Mouse (Mus musculus): ENCODE measurements around the gene Ceacam9.
"Not testable (repeated sequence)": the region's sequence is repeated elsewhere in the genome, so short reads cannot be mapped to it uniquely, and the experiment has no call there.

Ceacam9 gene

DNA sequence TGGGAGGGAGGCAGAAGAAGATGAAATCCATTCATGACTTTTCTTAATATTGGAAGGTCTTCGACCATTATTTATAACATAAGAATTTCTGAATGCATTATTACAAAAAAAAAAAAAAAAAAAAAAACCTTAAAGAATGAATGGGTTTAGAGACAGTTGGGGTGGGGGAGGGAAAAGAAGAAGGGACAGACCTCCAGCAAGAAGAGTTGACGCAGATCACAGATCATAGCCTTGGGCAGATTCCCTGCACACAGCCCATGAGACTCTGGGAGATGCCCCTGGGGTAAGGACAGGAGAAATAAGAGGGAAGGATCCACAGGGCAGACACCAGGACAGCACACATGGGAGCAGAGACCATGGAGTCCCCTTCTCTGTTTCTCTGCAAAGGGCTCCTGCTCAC lies at the start of gene Ceacam9:
Ceacam9 (plus strand) TSS at position 301 of the 400 bp plus-strand sequence.
- DNase-seq (ENCODE audit: extremely low read depth, low read depth) = no peak

DNA sequence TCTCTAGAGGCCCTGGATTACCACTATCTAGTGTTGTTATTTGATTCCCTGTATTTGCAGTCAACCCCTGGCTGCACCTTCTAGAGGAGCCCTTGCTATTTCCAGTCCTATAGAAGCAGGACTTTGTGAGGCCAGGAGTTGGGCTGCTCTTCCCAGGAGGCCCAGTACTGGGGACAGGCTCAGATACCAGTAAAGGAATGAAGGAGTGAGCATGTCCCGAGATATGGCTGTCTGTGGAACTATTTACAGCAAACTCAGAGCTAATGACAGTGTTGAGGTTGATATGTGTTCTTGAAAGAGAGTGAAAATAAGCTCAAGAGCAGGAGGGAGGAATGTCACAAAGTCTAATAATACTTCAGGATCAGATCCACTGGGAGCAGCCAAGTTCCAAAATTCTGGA lies 47.9 kb upstream of the Ceacam9 start:
- DNase-seq (ENCODE audit: extremely low read depth, low read depth) = no peak

DNA sequence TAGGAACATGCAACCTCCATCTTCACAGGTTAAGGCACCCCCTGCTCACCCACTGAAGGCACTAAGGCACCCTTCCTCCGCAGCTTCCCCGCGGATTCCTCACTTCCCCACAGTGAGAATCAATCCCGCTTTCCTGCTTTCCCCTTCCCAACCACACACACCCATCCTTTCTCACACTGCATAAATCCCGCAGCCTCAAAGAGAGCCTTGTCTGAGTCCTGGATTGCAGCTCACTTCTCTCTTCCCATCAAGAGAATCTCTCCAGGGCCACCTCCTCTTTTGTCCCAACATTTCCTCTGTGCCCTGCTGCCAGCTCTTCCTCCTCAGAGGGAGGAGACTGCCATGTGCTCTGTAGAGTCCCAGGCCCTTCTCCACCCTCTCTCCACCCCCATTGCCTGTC lies 47.0 kb upstream of the Ceacam9 start:
- DNase-seq (ENCODE audit: extremely low read depth, low read depth) = not testable (repeated sequence)

DNA sequence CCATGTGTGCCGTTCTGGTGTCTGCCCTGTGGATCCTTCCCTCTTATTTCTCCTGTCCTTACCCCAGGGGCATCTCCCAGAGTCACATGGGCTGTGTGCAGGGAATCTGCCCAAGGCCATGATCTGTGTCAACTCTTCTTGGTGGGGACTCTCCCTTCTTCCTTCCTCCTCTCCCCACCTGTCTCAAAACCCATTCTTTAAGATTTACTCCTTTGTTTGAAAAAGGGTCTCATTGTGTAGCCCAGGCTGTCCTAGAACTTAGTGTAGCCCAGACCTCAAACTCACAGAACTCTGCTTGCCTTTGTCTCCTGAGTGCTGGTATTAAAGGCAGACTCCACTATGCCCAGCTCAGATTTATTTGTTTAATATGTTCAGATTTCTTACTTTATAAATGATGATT lies 46.1 kb upstream of the Ceacam9 start, which contains the start of gene Ceacam15:
Ceacam15 (minus strand) TSS at position 101 of the 400 bp plus-strand sequence.
- DNase-seq (ENCODE audit: extremely low read depth, low read depth) = no peak

DNA sequence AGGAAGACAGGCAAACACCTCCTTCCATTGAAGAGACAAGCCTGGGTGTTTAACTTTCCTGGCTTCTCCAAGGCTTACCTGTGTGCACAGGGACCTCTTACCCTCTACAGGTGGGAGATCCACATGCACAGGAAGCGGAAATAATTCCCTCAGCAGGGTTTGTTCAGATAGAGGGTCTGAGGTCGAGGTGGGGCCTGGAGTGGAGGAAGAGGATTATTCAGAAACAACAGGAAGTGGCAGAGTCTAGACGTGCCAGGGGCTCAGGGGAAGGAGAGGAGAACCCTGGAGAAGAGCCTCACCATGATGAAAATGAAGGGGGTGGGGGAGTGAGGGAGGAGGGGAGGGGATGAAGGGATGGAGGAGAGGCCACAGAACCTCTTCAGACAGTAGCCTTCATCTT lies 41.5 kb upstream of the Ceacam9 start:
- not testable (repeated sequence) for DNase-seq (ENCODE audit: extremely low read depth, low read depth)

DNA sequence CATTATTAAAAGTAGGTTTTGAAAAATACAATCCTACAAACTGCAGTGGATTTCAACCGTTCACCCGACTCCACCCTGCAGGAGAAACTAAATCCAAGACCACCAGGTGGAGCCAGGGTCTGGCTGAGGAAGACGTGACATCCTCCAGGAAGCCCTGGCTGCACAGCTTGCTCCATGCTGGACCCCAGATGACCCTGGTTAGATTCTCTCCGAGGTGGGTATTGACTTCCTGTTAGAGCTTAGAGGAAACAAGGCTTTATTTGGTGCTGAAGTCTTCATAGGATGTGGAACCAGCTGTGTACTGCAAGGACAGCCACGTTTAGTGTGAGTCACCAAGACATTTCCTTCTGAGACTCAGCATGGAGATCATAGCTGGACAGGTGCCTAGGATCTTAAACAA lies 32.5 kb upstream of the Ceacam9 start:
- DNase-seq (ENCODE audit: extremely low read depth, low read depth) = no peak

DNA sequence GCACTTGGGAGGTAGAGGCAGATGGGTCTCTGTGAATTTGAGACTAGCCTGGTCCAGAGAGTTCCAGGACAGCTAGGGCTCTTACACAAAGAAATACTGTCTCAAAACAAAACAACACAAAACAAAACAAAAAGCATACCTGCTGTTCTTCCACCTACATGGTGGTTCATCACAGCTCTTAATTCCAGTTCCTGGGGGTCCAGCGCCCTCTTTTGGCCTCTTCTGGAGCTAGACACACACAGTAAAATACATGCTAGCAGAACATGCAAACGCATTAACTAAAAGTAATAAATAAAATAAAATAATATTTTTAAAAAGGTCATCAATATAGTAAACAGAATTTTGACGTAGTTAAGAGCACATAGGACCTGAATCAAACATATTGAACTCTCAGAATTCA lies 26.7 kb upstream of the Ceacam9 start:
- DNase-seq (ENCODE audit: extremely low read depth, low read depth) = no peak

DNA sequence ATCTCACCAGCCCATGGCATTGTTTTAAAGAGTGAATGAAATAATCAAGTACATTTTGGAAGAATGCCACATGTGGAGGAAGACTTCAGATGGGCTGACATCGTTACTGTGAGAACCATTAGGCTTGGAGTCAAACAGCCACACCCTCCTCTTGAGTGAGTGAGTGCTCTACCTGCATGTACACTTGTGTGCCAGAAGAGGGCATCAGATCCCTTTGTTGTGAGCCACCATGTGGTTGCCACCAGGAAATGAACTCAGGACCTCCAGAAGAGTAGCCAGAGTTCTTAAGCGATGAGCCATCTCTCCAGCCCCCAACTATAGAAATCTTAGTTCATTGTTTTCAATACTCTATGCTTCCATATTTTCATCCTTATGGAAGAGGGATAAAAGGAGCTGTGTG lies 22.7 kb upstream of the Ceacam9 start:
- DNase-seq (ENCODE audit: extremely low read depth, low read depth) = peak; percentile 51

DNA sequence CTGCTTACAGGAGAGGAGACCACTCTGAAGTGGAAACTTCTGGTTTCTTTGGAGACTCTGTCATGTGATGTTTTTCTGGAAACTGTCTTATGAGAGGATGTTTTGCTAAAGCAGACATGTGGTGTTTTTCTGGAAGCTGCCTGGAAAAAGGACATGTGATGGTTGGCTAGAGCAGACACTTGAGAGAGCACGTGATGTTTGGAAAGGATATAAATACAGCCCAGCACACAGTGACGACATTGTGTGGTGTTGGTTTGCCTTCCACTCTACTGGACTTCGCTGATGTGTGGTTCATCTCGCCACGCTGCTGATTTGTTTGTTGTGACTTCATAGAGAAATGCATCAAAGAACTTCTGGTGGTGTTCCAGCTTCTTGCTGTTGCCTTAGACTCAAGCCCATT lies 21.1 kb upstream of the Ceacam9 start:
- DNase-seq (ENCODE audit: extremely low read depth, low read depth) = no peak

DNA sequence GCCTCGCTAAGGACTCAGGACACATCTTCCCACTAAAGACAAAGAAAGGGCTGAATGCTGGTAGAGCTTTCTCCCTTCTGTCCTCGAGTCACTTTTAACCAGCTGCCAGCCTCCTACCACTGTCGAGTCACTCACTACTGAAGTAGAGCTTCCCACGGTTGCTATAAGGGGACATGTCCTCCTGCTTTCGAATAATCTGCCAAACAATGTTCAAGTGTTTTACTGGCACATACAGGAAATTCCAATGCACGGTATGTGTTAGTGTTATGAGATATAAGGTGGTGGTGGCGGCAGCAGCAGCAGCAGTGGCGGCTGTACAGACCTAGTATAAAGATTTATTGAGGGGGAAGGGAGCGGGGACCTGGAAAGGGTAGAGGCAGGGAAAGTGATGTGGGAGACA lies 15.3 kb upstream of the Ceacam9 start:
- DNase-seq (ENCODE audit: extremely low read depth, low read depth) = no peak

DNA sequence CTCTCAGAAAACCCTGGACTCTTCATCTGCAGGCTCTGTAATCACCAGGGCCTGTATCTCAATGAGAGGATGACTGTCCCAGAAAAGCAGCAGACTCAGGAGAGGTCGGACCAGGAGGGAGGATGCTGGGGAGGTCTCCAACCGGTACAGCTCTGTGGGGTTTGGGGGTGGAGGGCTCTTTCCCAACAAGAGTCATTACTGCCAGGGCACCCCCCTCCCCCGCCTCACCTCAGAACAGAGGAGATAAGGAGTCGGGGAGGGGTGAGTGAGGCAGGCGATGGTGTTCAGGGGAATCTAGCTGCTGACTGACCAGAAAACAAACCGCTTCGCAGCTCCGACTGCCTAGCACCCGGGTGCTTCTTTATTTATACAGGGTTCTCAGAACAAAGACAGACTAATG lies 13.5 kb upstream of the Ceacam9 start:
- DNase-seq (ENCODE audit: extremely low read depth, low read depth) = no peak

DNA sequence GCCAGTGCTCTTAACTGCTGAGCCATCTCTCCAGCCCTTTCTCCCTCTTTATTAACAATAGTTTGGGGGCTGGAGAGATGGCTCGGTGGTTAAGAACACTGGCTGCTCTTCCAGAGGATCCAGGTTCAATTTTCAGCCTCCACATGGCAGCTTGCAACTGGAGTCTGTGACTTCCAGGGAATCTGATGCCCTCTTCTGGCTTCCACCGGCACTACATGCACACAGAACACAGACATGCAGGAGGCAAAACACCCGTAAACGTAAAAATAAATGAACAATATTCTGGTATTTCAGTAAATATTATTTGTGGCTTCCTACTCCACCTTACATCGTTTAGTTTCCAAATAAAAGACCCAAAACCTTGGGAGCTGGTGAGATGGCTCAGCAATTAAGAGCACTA lies 11.1 kb upstream of the Ceacam9 start:
- no peak for DNase-seq (ENCODE audit: extremely low read depth, low read depth)

DNA sequence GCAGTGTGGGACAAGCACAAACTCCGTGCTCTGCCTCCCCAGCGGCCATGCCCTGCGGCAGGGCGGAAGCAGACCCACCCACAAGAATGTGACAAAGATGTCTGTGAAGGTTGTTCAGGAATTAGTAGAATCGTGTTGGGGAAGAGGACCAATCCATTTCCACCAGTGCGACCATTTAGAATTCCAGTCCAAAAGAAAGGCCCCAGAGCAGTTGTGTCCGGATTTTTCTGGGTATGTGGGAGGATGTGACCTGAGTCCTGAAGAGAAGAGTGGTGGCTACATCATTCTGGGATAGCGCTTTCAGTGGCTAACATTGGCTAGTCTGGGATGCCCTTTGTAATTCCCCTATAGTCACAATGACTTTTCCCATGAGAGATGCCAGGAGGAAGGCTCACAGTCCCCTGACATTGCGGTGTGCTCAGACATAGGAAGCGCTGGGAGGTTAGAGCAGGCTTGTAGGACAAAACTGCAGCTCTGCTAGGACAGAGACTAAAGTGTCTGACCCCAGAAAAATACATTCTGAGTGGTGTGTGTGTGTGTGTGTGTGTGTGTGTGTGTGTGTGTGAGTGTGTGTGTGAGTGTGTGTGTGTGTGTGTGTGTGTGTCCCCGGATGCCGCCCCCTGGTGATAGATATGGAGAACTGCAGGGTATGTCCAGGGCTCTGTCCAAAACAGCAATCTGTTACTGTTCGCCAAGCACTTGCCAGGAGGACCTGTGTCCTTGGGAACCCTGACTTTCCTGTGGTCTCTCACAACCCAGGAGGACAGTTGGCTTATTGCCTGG lies 8.9 kb upstream of the Ceacam9 start:
- no peak for DNase-seq (ENCODE audit: extremely low read depth, low read depth)

DNA sequence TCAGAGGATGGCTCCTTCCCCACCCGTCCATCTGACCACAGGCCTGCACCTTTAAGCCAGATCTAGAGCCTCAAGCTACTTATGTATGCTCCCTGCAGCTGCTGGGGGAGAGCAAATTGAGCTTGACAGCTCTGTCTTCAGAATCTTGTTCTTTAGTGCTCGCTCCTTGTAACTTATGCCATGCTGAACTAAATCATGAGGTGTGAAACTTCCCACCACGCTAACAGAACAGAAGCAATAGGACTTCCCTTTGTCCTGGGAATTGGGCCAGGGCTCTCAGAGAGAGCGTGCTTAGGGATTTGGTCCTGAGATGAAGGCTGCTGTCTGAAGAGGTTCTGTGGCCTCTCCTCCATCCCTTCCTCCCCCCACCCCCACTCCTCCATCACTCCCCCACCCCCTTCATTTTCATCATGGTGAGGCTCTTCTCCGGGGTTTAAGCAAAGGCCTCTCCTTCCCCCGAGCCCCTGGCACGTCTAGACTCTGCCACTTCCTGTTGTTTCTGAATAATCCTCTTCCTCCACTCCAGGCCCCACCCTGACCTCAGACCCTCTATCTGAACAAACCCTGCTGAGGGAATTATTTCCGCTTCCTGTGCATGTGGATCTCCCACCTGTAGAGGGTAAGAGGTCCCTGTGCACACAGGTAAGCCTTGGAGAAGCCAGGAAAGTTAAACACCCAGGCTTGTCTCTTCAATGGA lies 5.1 kb upstream of the Ceacam9 start:
- DNase-seq (ENCODE audit: extremely low read depth, low read depth) = not testable (repeated sequence)

DNA sequence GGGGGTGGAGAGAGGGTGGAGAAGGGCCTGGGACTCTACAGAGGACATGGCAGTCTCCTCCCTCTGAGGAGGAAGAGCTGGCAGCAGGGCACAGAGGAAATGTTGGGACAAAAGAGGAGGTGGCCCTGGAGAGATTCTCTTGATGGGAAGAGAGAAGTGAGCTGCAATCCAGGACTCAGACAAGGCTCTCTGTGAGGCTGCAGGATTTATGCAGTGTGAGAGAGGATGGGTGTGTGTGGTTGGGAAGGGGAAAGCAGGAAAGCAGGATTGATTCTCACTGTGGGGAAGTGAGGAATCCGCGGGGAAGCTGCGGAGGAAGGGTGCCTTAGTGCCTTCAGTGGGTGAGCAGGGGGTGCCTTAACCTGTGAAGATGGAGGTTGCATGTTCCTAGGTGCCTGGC lies 761 bp downstream of the Ceacam9 start:
- DNase-seq (ENCODE audit: extremely low read depth, low read depth) = not testable (repeated sequence)

DNA sequence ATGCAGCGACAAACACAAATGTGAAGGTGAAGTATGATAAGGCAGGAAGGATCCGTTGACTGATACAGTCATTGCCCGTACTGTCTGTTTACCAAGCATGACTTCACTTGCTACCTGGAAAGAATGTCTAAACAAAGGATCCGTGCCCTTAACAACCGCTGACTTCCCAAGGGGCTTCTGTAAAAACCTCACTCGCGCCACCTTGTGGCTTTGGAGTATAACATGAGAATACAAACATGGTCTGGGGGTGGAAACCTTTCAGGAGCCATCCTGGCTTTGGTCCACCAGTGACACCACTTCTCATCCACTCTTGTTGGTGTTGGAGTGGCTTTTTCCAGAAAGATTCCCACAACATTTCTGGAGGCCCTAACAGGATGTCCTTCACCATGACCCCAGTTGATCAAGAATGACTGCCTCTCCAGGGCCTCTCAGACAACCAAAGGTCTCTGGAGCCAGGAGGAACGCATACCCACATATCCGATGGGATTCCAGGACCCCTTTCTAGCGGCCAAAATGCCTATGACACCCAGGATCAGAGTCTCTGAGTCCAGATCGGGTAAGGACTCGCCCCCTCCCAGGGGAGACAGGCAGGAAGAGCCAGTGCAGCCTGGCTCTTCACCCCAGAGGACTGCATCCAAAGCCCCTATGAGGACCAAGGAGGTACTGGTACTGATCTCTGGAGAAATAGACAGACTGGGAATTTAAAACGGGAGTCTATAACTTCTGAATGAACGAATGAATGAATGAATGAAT lies 7.0 kb downstream of the Ceacam9 start:
- peak; percentile 59 for DNase-seq (ENCODE audit: extremely low read depth, low read depth)

DNA sequence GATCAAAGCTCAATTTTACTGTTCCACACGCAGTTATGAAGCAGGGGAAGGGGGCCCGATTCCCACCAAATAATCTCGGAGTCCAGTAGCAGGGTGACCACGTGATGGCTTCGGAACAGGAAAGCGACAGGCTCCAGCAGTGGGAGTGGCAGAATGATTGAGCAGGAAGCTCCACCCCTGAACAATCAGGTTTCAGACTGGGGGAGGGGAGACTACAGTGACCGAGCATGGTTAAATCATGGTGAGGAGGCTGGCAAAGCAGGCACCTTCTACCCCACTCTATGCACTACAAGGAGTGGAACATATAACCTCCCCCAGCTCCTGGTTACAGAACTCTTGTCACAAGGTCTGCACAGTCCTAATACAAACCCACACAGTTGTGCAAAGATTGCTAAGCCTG lies 7.8 kb downstream of the Ceacam9 start:
- not testable (repeated sequence) for DNase-seq (ENCODE audit: extremely low read depth, low read depth)

DNA sequence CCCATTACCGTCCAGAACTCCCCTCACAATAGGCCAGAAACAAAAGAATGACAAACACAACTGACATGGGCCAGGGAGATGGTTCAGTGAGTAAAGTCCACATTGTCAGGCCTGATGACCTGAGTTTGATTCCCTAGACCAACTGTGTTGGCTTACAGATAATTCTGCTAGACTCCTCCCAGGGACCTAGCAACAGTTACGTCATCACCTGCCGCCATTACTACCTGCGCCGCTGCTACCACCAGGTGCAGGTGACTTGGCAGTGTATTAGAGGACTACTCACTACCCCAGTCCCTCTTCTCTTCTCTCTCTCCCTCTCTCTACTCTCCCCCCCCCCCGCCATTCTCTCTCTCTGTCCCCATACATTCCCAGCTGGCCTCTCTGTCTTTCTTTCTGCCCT lies 9.1 kb downstream of the Ceacam9 start:
- no peak for DNase-seq (ENCODE audit: extremely low read depth, low read depth)

DNA sequence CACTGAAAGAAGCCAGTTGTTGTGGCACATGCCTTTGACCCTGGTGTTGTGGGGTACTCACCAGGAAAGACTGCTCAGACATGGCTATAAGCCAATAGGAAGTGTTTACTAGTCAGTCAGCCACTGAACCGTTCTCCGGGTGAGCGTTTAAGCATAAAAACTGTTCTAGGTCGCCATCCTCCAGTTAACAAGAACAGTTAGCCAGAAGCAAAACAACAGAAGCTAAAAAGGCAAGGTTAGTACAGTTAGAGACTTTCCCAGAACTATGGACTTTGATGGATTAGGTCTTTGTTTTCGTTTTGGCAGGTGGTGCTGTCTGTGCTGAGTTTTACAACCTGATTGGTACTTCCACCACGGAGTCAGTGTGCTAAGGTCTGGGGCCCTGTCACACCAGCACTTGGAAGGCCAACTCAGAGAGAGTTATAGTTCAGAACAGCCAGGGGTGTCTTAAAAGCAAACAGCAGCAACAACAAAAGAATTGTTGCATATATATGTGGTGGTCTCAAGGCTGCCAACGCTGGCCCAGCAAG lies 10.2 kb downstream of the Ceacam9 start:
- DNase-seq (ENCODE audit: extremely low read depth, low read depth) = no peak

DNA sequence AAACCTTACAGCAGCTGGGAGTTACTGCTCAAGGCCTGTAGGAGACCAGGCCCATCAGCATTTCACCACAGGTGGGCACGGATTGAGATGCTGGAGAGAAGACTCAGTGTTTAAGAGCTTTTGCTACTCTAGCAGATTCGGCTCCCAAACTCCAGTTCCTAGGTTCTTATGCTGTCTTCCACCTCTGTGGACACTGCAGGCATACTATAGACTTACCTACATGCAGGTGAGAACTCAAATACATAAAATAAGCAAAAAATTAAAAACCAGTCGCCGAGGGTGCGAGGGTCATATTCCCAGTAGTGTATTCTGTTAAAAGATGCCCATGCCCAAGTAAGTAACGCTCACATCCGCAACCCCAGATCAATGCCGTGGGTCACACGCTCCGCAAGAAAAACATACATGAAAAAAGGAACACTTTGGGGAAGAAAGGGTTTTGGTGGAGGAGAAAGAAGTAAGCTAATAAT lies 15.9 kb downstream of the Ceacam9 start:
- no peak for DNase-seq (ENCODE audit: extremely low read depth, low read depth)

DNA sequence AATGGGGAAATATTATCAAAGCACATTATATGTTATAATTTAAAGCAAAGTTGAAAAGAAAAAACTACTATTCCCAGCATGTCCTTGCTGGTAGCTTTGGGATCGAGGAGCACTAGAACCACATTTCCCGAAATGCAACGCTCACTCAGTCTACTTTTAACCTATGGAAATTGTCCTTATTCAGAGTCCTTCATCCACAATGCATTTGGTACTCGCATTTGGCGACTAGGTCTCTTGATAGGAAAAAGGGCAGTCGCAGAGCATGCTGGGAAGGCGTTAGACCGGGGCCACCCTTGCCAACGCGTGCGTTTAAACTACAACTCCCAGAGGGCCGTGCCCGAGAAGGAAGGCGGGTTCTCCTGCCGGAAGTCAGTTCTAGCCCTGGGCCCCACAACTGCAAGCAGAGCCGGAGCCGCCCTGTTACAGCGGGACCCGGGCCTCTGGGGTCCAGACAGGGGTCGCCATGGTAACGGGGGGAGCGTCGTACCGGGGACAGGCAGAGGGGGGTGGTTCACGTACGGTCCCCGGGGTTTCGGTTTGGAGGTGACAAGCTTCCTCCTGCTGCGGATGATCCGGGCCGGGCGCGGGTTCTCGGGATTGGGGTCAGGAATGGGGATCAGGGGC lies 16.5 kb downstream of the Ceacam9 start, which contains the start of gene Ap2s1:
Ap2s1 (plus strand) TSS at position 338 of the 624 bp plus-strand sequence.
- peak; percentile 99 for DNase-seq (ENCODE audit: extremely low read depth, low read depth)

Data from MEL-GATA-1-ER (cell line).